Mouse (Mus musculus) liver, embryonic 14 days (tissue): Measurements from ENCODE around the gene Gm14419. TPM values are rescaled to one million over a fixed set of nuclear protein-coding genes. Genes with fewer than 3 reads are reported as not detected.

Experiments used
- polyA plus RNA-seq: library from polyadenylated mRNA; depleted of rRNA; stranded (reverse); fragments of >200 nt; gene quantifications from 2 replicates; pipeline ENCODE4 v1.2.3, GENCODE M21; 2012; rRNA removed

The Gm14419 gene
- 1.4 and 1.9 TPM in 2 replicates for polyA plus RNA-seq

DNA sequence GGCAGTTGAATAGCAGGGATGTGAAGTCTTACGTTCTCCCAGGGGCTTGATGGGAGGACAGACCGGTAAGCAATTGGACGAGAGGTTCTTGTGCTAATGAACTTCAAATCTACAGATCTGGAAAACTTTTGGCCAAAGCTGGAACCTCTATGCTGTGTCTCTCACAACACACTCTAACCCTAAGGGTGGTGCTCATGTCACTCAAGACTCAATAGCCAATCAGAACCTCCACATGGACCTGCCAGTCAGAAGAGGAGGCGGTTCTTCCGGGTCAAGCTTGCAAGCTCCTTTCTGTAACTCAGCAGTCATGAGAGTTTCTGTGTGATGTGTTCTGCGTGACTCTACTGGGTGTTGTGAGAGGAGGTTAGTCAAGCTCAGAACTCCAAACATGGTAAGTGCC, at the start of gene Gm14419:
TSS of gene Gm14419 (plus strand) at position 301 of the 400 bp plus-strand sequence.

Other genes with a start within 250 kb of the Gm14419 start
- gene Gm14295, start 202.3 kb upstream of the Gm14419 start, polyA plus RNA-seq: 2.7 and 3.3 TPM in 2 replicates
- gene Gm14408, start 169.8 kb upstream of the Gm14419 start, polyA plus RNA-seq: not detected in 2 replicates
- gene Gm14296, start 73.1 kb upstream of the Gm14419 start, polyA plus RNA-seq: 2.8 and 3.2 TPM in 2 replicates
- not detected in 2 replicates for gene Gm14401, start 73.4 kb downstream of the Gm14419 start, polyA plus RNA-seq
- 3.8 and 4.4 TPM in 2 replicates for gene Gm14410, start 205.5 kb downstream of the Gm14419 start, polyA plus RNA-seq